Mouse (Mus musculus) megakaryocyte, embryonic 14.5 days (primary cell): ENCODE measurements around the gene Acadsb.

Source experiments
- FLI1 ChIP-seq: IDR thresholded peaks from 2 replicates; pipeline ENCODE4 v1.6.1; 2012; ENCODE audit warnings: low read length, inconsistent platforms, mixed read lengths
- GATA1 ChIP-seq: IDR thresholded peaks from 3 replicates; pipeline ENCODE4 v1.6.1; 2012; ENCODE audit warnings: mixed read lengths, low read length, inconsistent platforms, borderline replicate concordance

DNA sequence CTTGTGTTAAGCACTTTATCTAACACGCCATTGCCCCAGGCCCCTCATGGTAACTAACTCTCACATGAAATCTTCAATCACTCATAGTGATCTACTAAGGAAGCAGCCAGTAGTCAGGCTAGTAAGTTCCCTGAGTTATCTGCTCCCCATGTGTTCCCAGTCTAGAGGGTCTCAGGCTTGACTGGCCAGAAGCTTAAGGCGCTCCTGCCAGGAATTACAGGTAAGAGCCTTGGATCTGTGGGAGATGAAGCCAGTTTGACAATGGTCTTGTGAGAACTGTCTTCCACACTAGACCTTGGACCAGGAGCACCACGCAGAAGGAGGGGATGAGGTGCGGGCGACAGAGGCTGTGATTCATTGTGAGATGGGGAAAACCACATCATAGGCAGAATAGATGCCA lies 68.0 kb downstream of the Acadsb start:
- TF ChIP-seq GATA1 (no peak), FLI1 (no peak)
